Mouse (Mus musculus) hindbrain, embryonic 15.5 days (tissue): Measurements from ENCODE around the gene Psma5. TPM values are rescaled to one million over a fixed set of nuclear protein-coding genes. Genes with fewer than 3 reads are reported as not detected.

Experiments
- ATAC-seq: fragments of 200-750 bp; cut with Nextera tagmentation; 2 replicates; pipeline ENCODE4 v1.8.0; 2017; ENCODE audit warnings: low read depth, moderate number of reproducible peaks, moderate TSS enrichment; ENCODE audit not compliant: low FRiP score
- H3K27ac ChIP-seq: fragments of 300-500 bp; sonication (generic); replicated peaks from 2 replicates; pipeline ENCODE4 v1.5.1; 2015; ENCODE audit warnings: mild to moderate bottlenecking, inconsistent platforms
- H3K27me3 ChIP-seq: fragments of 300-500 bp; sonication (generic); 2 replicates; pipeline ENCODE4 v1.6.1; 2015; ENCODE audit warnings: control low read depth, inconsistent platforms
- H3K36me3 ChIP-seq: fragments of 300-500 bp; sonication (generic); 2 replicates; pipeline ENCODE4 v1.6.1; 2015; ENCODE audit warnings: control low read depth, inconsistent platforms
- H3K4me1 ChIP-seq: fragments of 300-500 bp; sonication (generic); replicated peaks from 2 replicates; pipeline ENCODE4 v1.6.1; 2015; ENCODE audit warnings: control low read depth, inconsistent platforms
- H3K4me2 ChIP-seq: fragments of 300-500 bp; sonication (generic); 2 replicates; pipeline ENCODE4 v1.6.1; 2015; ENCODE audit warnings: moderate library complexity, mild to moderate bottlenecking, inconsistent platforms
- H3K4me3 ChIP-seq: fragments of 300-500 bp; sonication (generic); 2 replicates; pipeline ENCODE4 v1.5.1; 2015; ENCODE audit warnings: mild to moderate bottlenecking, inconsistent platforms
- H3K9ac ChIP-seq: fragments of 300-500 bp; sonication (generic); 2 replicates; pipeline ENCODE4 v1.6.1; 2015; ENCODE audit warnings: inconsistent platforms
- H3K9me3 ChIP-seq: fragments of 300-500 bp; sonication (generic); 2 replicates; pipeline ENCODE4 v1.6.1; 2016; ENCODE audit warnings: control low read depth, inconsistent platforms
- WGBS: fragments of 180-500 bp; shearing (Covaris S2); methylation state at CpG from one replicate; pipeline ENCODE4 v1.1.7; 2015; 5-methylcytosine and 5-hydroxymethylcytosine counted together
- polyA plus RNA-seq: library from polyadenylated mRNA; unstranded; fragments of >200 nt; fragmentation: Nextera tagmentation; extraction: Ambion mirVana; gene quantifications from 2 replicates; pipeline ENCODE4 v1.2.1, GENCODE M21; 2015

Gene Psma5
- polyA plus RNA-seq, result 237 and 247 TPM in 2 replicates

GRCm38 (mm10) chr3:108256719-108257637 is at the start of gene Psma5:
TSS of gene Psma5 (plus strand) at chr3:108256926.
- under 1% methylated on average over 79 of the region's 79 CpGs for WGBS
- Histone ChIP-seq H3K9ac (peak within 1 kb of the TSS; percentile 88), H3K4me1 (peaks cover 23% of the 10 kb centered on the region), H3K27ac (peak within 1 kb of the TSS; percentile 56), H3K27me3 (no peaks in the 10 kb centered on the region), H3K4me3 (peak within 1 kb of the TSS; percentile 100), H3K9me3 (no peaks in the 10 kb centered on the region), H3K4me2 (peak within 1 kb of the TSS; percentile 91), H3K36me3 (peaks cover 2% of the 10 kb centered on the region; the same call in 1 of the 2 replicates)
- peak; percentile 99 for ATAC-seq

- Histone ChIP-seq H3K9ac (peak overlapping the region; percentile 75), H3K36me3 (peaks cover 29% of the 10 kb centered on the region), H3K4me1 (peaks cover 32% of the 10 kb centered on the region), H3K27me3 (no peaks in the 10 kb centered on the region), H3K9me3 (no peaks in the 10 kb centered on the region), H3K4me3 (peak overlapping the region; percentile 53), H3K27ac (peak overlapping the region; percentile 97), H3K4me2 (peak overlapping the region; percentile 88)
- WGBS, result 49% methylated on average over 3 of the region's 3 CpGs
- no peak for ATAC-seq
Observed at GRCm38 (mm10) chr3:108209001-108209400, 47.7 kb upstream of the Psma5 start.

- Histone ChIP-seq H3K9me3 (no peaks in the 10 kb centered on the region), H3K27ac (peak overlapping the region; percentile 97), H3K9ac (peak overlapping the region; percentile 75), H3K27me3 (no peaks in the 10 kb centered on the region), H3K36me3 (peaks cover 25% of the 10 kb centered on the region), H3K4me3 (peak overlapping the region; percentile 53), H3K4me2 (peak overlapping the region; percentile 88), H3K4me1 (peaks cover 32% of the 10 kb centered on the region)
- WGBS, result 4% methylated on average over 8 of the region's 8 CpGs
- no peak; the same call in 1 of the 2 replicates for ATAC-seq
Observed at GRCm38 (mm10) chr3:108209536-108209935, 47.2 kb upstream of the Psma5 start.

GRCm38 (mm10) chr3:108209946-108210770 is 46.6 kb upstream of the Psma5 start:
- Histone ChIP-seq H3K9me3 (no peaks in the 10 kb centered on the region), H3K4me3 (peak overlapping the region; percentile 53), H3K36me3 (peaks cover 18% of the 10 kb centered on the region), H3K27ac (peak overlapping the region; percentile 97), H3K9ac (peak overlapping the region; percentile 75), H3K4me2 (peak overlapping the region; percentile 88), H3K4me1 (peaks cover 32% of the 10 kb centered on the region), H3K27me3 (no peaks in the 10 kb centered on the region)
- peak; percentile 94 for ATAC-seq
- under 1% methylated on average over 57 of the region's 72 CpGs for WGBS

GRCm38 (mm10) chr3:108210771-108211139 is 46.0 kb upstream of the Psma5 start, which contains the start of gene Atxn7l2:
TSS of gene Atxn7l2 (minus strand) at chr3:108210934.
- Histone ChIP-seq H3K9me3 (no peaks in the 10 kb centered on the region), H3K9ac (peak within 1 kb of the TSS; percentile 75), H3K36me3 (peaks cover 12% of the 10 kb centered on the region), H3K4me3 (peak within 1 kb of the TSS; percentile 53), H3K4me1 (peaks cover 32% of the 10 kb centered on the region), H3K27me3 (no peaks in the 10 kb centered on the region), H3K4me2 (peak within 1 kb of the TSS; percentile 88), H3K27ac (peak within 1 kb of the TSS; percentile 97)
- WGBS, result 0% methylated on average over 14 of the region's 14 CpGs
- ATAC-seq, result peak; percentile 90

- H3K4me1 ChIP-seq, result peaks cover 32% of the 10 kb centered on the region
- peak overlapping the region; percentile 70 for H3K4me2 ChIP-seq
- no peak overlapping the region for H3K9ac ChIP-seq
- ATAC-seq, result no peak
- WGBS, result 52% methylated on average over 6 of the region's 6 CpGs
- no peaks in the 10 kb centered on the region for H3K27me3 ChIP-seq
- peak overlapping the region; percentile 97 for H3K27ac ChIP-seq
- H3K9me3 ChIP-seq, result no peaks in the 10 kb centered on the region
- H3K36me3 ChIP-seq, result peaks cover 1% of the 10 kb centered on the region; the same call in 1 of the 2 replicates
- H3K4me3 ChIP-seq, result peak overlapping the region; percentile 53; the same call in 1 of the 2 replicates
Observed at GRCm38 (mm10) chr3:108211845-108212244, 44.9 kb upstream of the Psma5 start.

- H3K27ac ChIP-seq, result peak overlapping the region; percentile 97; the same call in 1 of the 2 replicates
Observed at GRCm38 (mm10) chr3:108212406-108212805, 44.3 kb upstream of the Psma5 start.

GRCm38 (mm10) chr3:108214734-108215133 is 42.0 kb upstream of the Psma5 start:
- no peak overlapping the region for H3K4me2 ChIP-seq
- H3K4me1 ChIP-seq, result peaks cover 13% of the 10 kb centered on the region
- no peak overlapping the region for H3K27ac ChIP-seq
- no peak overlapping the region for H3K4me3 ChIP-seq
- no peaks in the 10 kb centered on the region for H3K36me3 ChIP-seq
- no peaks in the 10 kb centered on the region for H3K9me3 ChIP-seq
- H3K9ac ChIP-seq, result no peak overlapping the region
- no peak for ATAC-seq
- no peaks in the 10 kb centered on the region for H3K27me3 ChIP-seq
- WGBS, result 31% methylated on average over 5 of the region's 5 CpGs

More at GRCm38 (mm10) chr3:108212406-108212805, 44.3 kb upstream of the Psma5 start:
- Histone ChIP-seq H3K36me3 (no peaks in the 10 kb centered on the region), H3K27me3 (no peaks in the 10 kb centered on the region), H3K4me2 (no peak overlapping the region), H3K9me3 (no peaks in the 10 kb centered on the region), H3K9ac (no peak overlapping the region), H3K4me1 (peaks cover 32% of the 10 kb centered on the region), H3K4me3 (no peak overlapping the region)
- 90% methylated on average over 8 of the region's 8 CpGs for WGBS
- no peak for ATAC-seq

- no peaks in the 10 kb centered on the region for H3K9me3 ChIP-seq
- no peak overlapping the region for H3K4me3 ChIP-seq
- no peak overlapping the region for H3K27ac ChIP-seq
- peaks cover under 1% of the 10 kb centered on the region; the same call in 1 of the 2 replicates for H3K4me1 ChIP-seq
- no peaks in the 10 kb centered on the region for H3K36me3 ChIP-seq
- WGBS, result 74% methylated on average over 3 of the region's 3 CpGs
- no peak for ATAC-seq
- H3K4me2 ChIP-seq, result no peak overlapping the region
- peaks cover 29% of the 10 kb centered on the region for H3K27me3 ChIP-seq
- H3K9ac ChIP-seq, result no peak overlapping the region
Observed at GRCm38 (mm10) chr3:108220661-108221060, 36.1 kb upstream of the Psma5 start.

- Histone ChIP-seq H3K4me2 (peak overlapping the region; percentile 71), H3K9me3 (no peaks in the 10 kb centered on the region), H3K36me3 (no peaks in the 10 kb centered on the region), H3K27ac (no peak overlapping the region), H3K4me3 (peak overlapping the region; percentile 41), H3K9ac (peak overlapping the region; percentile 36), H3K4me1 (peaks cover 18% of the 10 kb centered on the region), H3K27me3 (peaks cover 53% of the 10 kb centered on the region)
- 2% methylated on average over 65 of the region's 67 CpGs for WGBS
- peak; percentile 11; the same call in 1 of the 2 replicates for ATAC-seq
Observed at GRCm38 (mm10) chr3:108225711-108226557, 30.8 kb upstream of the Psma5 start.
